Mouse (Mus musculus): ENCODE measurements around the gene Agtpbp1. TPM values are rescaled to one million over a fixed set of nuclear protein-coding genes. Genes with fewer than 3 reads are reported as not detected.

Gene Agtpbp1
- total and polyA plus RNA-seq, 3 experiments, result 24.2 to 117 (median 33.7) TPM

DNA sequence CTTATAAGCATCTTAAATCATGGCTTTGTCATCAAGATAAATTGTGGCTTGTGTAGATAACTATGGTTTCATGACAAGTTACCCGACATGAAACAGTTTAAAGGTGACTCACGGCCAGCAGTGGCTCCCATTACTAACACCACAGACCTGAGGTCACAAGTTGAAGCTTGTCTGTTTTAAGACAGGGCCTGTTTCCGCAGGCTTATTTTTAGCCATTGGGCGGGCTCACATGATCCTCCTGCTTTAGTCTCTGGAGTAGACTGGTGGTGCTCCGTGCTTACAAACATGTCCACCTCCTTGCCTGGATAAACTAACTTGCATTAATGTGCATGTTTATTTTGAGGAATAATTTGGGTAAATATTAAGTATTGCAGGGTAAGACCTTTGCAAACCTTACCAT, 39.9 kb upstream of the Agtpbp1 start:
- Histone ChIP-seq H3K27ac (ENCODE audit: control insufficient read depth, low read depth, low read length) (no peak overlapping the region), H3K9ac (ENCODE audit: control insufficient read depth, low read depth, low read length, poor library complexity, severe bottlenecking) (no peak overlapping the region), H3K36me3 (ENCODE audit: control insufficient read depth in 1 of 2, insufficient read depth in 2 of 2, low read length in 2 of 2) (peaks cover 0 to 10% of the 10 kb centered on the region in 2 experiments; a peak in 2 of 4 replicates), H3K27me3 (ENCODE audit: control insufficient read depth in 1 of 2, insufficient read depth in 2 of 2, low read length in 2 of 2) (no peaks in the 10 kb centered on the region), H3K4me1 (ENCODE audit: control insufficient read depth in 1 of 2, insufficient read depth in 2 of 2, low read length in 2 of 2) (no peaks in the 10 kb centered on the region), H3K79me2 (ENCODE audit: control insufficient read depth, insufficient read depth, low read length, poor library complexity) (no peaks in the 10 kb centered on the region), H3K9me3 (replicated peaks; ENCODE audit: insufficient read depth, low read length) (no peaks in the 10 kb centered on the region), H3K4me3 (ENCODE audit: control insufficient read depth in 1 of 2, insufficient read depth in 1 of 2, low read depth in 2 of 2, low read length in 2 of 2) (no peak overlapping the region)
- DNase-seq (ENCODE audit: low read depth, low spot score), result no peak
- TF ChIP-seq SMC3 (IDR thresholded peaks at IDR 0.05; ENCODE audit: low read depth, low read length) (no peak), USF2 (IDR thresholded peaks at IDR 0.05; ENCODE audit: borderline replicate concordance in 1 of 2, insufficient read depth in 1 of 2, low read depth in 1 of 2, low read length in 2 of 2) (no peak)

DNA sequence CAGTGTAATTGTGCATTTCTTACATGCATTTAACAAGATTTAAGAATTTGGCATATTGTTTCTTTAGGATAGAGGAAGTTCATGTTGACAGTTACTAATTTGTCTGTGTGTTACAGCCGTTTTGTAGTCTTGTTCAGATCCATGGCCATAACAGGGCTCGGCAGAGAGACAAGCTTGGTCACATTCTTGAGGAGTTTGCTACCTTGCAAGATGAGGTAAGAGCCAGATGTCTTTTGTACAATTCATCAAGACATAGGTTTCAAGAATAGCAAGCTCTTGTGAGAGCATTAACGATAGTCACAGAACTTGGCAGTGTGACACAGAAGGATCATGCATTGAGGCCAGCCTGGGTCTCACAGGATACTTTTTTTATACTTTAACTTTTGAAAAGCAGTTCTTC, 39.4 kb upstream of the Agtpbp1 start:
- Histone ChIP-seq H3K79me2 (ENCODE audit: control insufficient read depth, insufficient read depth, low read length, poor library complexity) (no peaks in the 10 kb centered on the region), H3K36me3 (ENCODE audit: control insufficient read depth in 1 of 2, insufficient read depth in 2 of 2, low read length in 2 of 2) (peaks cover 0 to 10% of the 10 kb centered on the region in 2 experiments; a peak in 2 of 4 replicates), H3K9ac (ENCODE audit: control insufficient read depth, low read depth, low read length, poor library complexity, severe bottlenecking) (no peak overlapping the region), H3K27me3 (ENCODE audit: control insufficient read depth in 1 of 2, insufficient read depth in 2 of 2, low read length in 2 of 2) (no peaks in the 10 kb centered on the region), H3K27ac (ENCODE audit: control insufficient read depth, low read depth, low read length) (no peak overlapping the region), H3K4me1 (ENCODE audit: control insufficient read depth in 1 of 2, insufficient read depth in 2 of 2, low read length in 2 of 2) (no peaks in the 10 kb centered on the region), H3K9me3 (replicated peaks; ENCODE audit: insufficient read depth, low read length) (no peaks in the 10 kb centered on the region), H3K4me3 (ENCODE audit: control insufficient read depth in 1 of 2, insufficient read depth in 1 of 2, low read depth in 2 of 2, low read length in 2 of 2) (no peak overlapping the region)
- TF ChIP-seq UBTF (IDR thresholded peaks at IDR 0.05; ENCODE audit: borderline replicate concordance, insufficient read depth, low read depth, low read length) (no peak), CHD2 (IDR thresholded peaks at IDR 0.05; ENCODE audit: low read length) (no peak), MYB (IDR thresholded peaks at IDR 0.05; ENCODE audit: low read depth, low read length) (no peak), SMC3 (IDR thresholded peaks at IDR 0.05; ENCODE audit: low read depth, low read length) (no peak), GATA1 (IDR thresholded peaks at IDR 0.05; ENCODE audit: low read depth, low read length) (no peak), USF2 (IDR thresholded peaks at IDR 0.05; ENCODE audit: borderline replicate concordance in 1 of 2, insufficient read depth in 1 of 2, low read depth in 1 of 2, low read length in 2 of 2) (no peak)
- DNase-seq (ENCODE audit: low read depth, low spot score), result no peak

DNA sequence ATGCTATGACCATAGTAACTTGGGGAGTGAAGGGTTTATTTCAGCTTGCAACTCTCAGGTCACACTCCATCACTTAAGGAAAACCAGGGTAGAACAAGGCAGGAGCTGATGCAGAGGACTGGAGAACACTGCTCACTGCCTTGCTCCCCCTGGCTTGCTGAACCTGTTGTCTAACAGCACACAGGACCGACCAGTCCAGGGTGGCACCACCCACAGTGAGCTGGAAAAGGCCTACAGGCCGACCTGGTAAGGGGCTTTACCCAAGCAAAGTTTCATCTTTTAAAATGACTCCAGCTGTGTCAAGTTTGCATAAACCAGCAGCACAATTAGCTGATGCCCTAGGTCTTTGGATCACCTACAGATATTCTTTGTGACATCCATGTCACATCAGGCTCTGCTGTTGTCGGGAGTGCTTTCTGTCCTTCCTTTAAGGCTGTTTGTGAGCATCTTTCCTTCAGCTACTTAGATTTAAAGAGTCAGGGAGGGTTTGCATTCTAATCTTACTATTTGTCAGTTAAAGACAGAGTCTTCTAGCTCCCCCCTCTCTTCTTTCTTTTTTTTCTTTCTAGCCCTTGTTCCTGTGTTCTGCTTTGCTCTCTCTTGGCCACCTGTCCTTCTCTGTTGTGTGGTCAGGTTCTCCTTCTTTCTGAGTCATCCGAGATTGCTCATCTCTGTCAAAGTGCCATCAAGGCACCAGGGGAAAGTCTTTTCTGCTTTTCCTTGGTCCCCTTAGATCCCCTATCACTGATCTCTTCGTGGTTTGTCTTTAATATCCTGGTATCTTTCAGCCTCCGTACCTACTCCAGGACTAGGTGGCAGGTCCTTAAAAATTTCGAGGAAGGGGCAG, 36.8 kb upstream of the Agtpbp1 start:
- Histone ChIP-seq H3K27ac (ENCODE audit: control insufficient read depth, low read depth, low read length) (no peak overlapping the region), H3K4me1 (ENCODE audit: control insufficient read depth in 1 of 2, insufficient read depth in 2 of 2, low read length in 2 of 2) (no peaks in the 10 kb centered on the region), H3K79me2 (ENCODE audit: control insufficient read depth, insufficient read depth, low read length, poor library complexity) (no peaks in the 10 kb centered on the region), H3K9ac (ENCODE audit: control insufficient read depth, low read depth, low read length, poor library complexity, severe bottlenecking) (no peak overlapping the region), H3K36me3 (ENCODE audit: control insufficient read depth in 1 of 2, insufficient read depth in 2 of 2, low read length in 2 of 2) (peaks cover 0 to 8% of the 10 kb centered on the region in 2 experiments; a peak in 2 of 4 replicates), H3K27me3 (ENCODE audit: control insufficient read depth in 1 of 2, insufficient read depth in 2 of 2, low read length in 2 of 2) (no peaks in the 10 kb centered on the region), H3K9me3 (replicated peaks; ENCODE audit: insufficient read depth, low read length) (no peaks in the 10 kb centered on the region), H3K4me3 (ENCODE audit: control insufficient read depth in 1 of 2, insufficient read depth in 1 of 2, low read depth in 2 of 2, low read length in 2 of 2) (no peak overlapping the region)
- no peak for TF ChIP-seq MAZ (IDR thresholded peaks at IDR 0.05; ENCODE audit: low read depth, low read length)
- TF ChIP-seq POLR2AphosphoS2 (IDR thresholded peaks at IDR 0.05; ENCODE audit: low read length), result no peak
- TF ChIP-seq E2F4 (IDR thresholded peaks at IDR 0.05; ENCODE audit: borderline replicate concordance, low read depth, low read length), result no peak
- no peak for TF ChIP-seq USF1 (IDR thresholded peaks at IDR 0.05; ENCODE audit: low read depth, low read length)
- DNase-seq (ENCODE audit: low read depth, low spot score), result no peak
